Mouse (Mus musculus): ENCODE measurements at regions not wholly inside any gene's neighbourhood (a gene's known extent, or its start where the extent isn't known, plus 50 kb on each side); places are given as distances from the start of the nearest gene placed in this dataset.

- Histone ChIP-seq H3K27ac (ENCODE audit: low read length) (no peak overlapping the region), H3K36me3 (ENCODE audit: control insufficient read depth, insufficient read depth, low read length) (no peaks in the 10 kb centered on the region), H3K9ac (ENCODE audit: low read length) (no peak overlapping the region), H3K4me1 (replicated peaks; ENCODE audit: control insufficient read depth, insufficient read depth, low read length) (no peaks in the 10 kb centered on the region), H3K4me3 (ENCODE audit: low read length) (no peak overlapping the region), H3K4me2 (ENCODE audit: low read depth, low read length) (no peak overlapping the region), H3K27me3 (ENCODE audit: control insufficient read depth, insufficient read depth, low read depth, low read length) (no peaks in the 10 kb centered on the region), H3K9me3 (ENCODE audit: control insufficient read depth, low read length) (no peaks in the 10 kb centered on the region)
- WGBS: 50% methylated on average over 10 of the region's 10 CpGs
- no peak for ATAC-seq (ENCODE audit: low read depth)
Measured at GRCm38 (mm10) chr10:14234896-14235604, 269.2 kb downstream of the Hivep2 start.

- no peak overlapping the region for H3K4me3 ChIP-seq (ENCODE audit: low read length)
- H3K4me2 ChIP-seq (ENCODE audit: low read depth, low read length): no peak overlapping the region
- no peak for ATAC-seq (ENCODE audit: low read depth)
- H3K36me3 ChIP-seq (ENCODE audit: control insufficient read depth, insufficient read depth, low read length): no peaks in the 10 kb centered on the region
- no peaks in the 10 kb centered on the region for H3K9me3 ChIP-seq (ENCODE audit: control insufficient read depth, low read length)
- H3K27ac ChIP-seq (ENCODE audit: low read length): no peak overlapping the region
- no peaks in the 10 kb centered on the region for H3K27me3 ChIP-seq (ENCODE audit: control insufficient read depth, insufficient read depth, low read depth, low read length)
- WGBS: 71% methylated on average over 5 of the region's 5 CpGs
- H3K9ac ChIP-seq (ENCODE audit: low read length): no peak overlapping the region
- no peaks in the 10 kb centered on the region for H3K4me1 ChIP-seq (replicated peaks; ENCODE audit: control insufficient read depth, insufficient read depth, low read length)
Measured at GRCm38 (mm10) chr10:14234005-14234602, 268.2 kb downstream of the Hivep2 start.

DNA sequence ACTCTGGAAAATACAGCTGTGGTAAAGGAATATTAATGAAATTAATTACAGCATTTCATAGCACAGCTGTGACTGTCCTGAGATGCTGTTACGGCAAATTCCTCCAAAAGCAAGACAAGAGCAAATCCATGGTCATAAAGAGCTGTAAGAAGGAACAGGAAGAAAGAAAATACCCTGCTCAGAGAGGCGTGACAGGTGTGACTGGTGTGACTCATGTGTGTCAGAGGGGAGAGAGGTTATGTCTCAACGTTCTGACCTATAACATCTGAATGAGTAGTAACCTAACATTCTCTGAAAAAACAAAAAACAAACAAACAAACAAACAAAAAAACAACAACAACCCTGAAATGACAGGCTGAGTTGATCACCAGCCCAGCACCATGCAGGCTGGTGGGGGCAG lies 267.5 kb downstream of the Hivep2 start:
- no peaks in the 10 kb centered on the region for H3K4me1 ChIP-seq (replicated peaks; ENCODE audit: control insufficient read depth, insufficient read depth, low read length)
- H3K9ac ChIP-seq (ENCODE audit: low read length): no peak overlapping the region
- no peak for ATAC-seq (ENCODE audit: low read depth)
- H3K9me3 ChIP-seq (ENCODE audit: control insufficient read depth, low read length): no peaks in the 10 kb centered on the region
- no peak overlapping the region for H3K27ac ChIP-seq (ENCODE audit: low read length)
- 73% methylated on average over 3 of the region's 3 CpGs for whole genome bisulfite sequencing
- no peaks in the 10 kb centered on the region for H3K36me3 ChIP-seq (ENCODE audit: control insufficient read depth, insufficient read depth, low read length)
- H3K27me3 ChIP-seq (ENCODE audit: control insufficient read depth, insufficient read depth, low read depth, low read length): no peaks in the 10 kb centered on the region
- H3K4me2 ChIP-seq (ENCODE audit: low read depth, low read length): no peak overlapping the region
- no peak overlapping the region for H3K4me3 ChIP-seq (ENCODE audit: low read length)

GRCm38 (mm10) chr10:14231464-14231863 lies 265.6 kb downstream of the Hivep2 start:
- Histone ChIP-seq H3K9me3 (ENCODE audit: control insufficient read depth, low read length) (no peaks in the 10 kb centered on the region), H3K9ac (ENCODE audit: low read length) (no peak overlapping the region)
- ATAC-seq (ENCODE audit: low read depth): no peak

GRCm38 (mm10) chr10:14217284-14217683 lies 251.4 kb downstream of the Hivep2 start:
- H3K4me3 ChIP-seq (ENCODE audit: low read length): no peak overlapping the region
- no peak overlapping the region for H3K4me2 ChIP-seq (ENCODE audit: low read depth, low read length)
- 92% methylated on average over 1 of the region's 1 CpGs for WGBS
- H3K4me1 ChIP-seq (replicated peaks; ENCODE audit: control insufficient read depth, insufficient read depth, low read length): peaks cover under 1% of the 10 kb centered on the region
- no peak overlapping the region for H3K9ac ChIP-seq (ENCODE audit: low read length)
- no peak overlapping the region for H3K27ac ChIP-seq (ENCODE audit: low read length)
- no peak for ATAC-seq (ENCODE audit: low read depth)
- peaks cover 3% of the 10 kb centered on the region for H3K9me3 ChIP-seq (ENCODE audit: control insufficient read depth, low read length)
- H3K27me3 ChIP-seq (ENCODE audit: control insufficient read depth, insufficient read depth, low read depth, low read length): no peaks in the 10 kb centered on the region
- no peaks in the 10 kb centered on the region for H3K36me3 ChIP-seq (ENCODE audit: control insufficient read depth, insufficient read depth, low read length)

More at GRCm38 (mm10) chr10:14231464-14231863, 265.6 kb downstream of the Hivep2 start:
- 79% methylated on average over 1 of the region's 1 CpGs for WGBS
- Histone ChIP-seq H3K27me3 (ENCODE audit: control insufficient read depth, insufficient read depth, low read depth, low read length) (no peaks in the 10 kb centered on the region), H3K4me1 (replicated peaks; ENCODE audit: control insufficient read depth, insufficient read depth, low read length) (no peaks in the 10 kb centered on the region), H3K36me3 (ENCODE audit: control insufficient read depth, insufficient read depth, low read length) (no peaks in the 10 kb centered on the region), H3K4me2 (ENCODE audit: low read depth, low read length) (no peak overlapping the region), H3K27ac (ENCODE audit: low read length) (no peak overlapping the region), H3K4me3 (ENCODE audit: low read length) (no peak overlapping the region)

DNA sequence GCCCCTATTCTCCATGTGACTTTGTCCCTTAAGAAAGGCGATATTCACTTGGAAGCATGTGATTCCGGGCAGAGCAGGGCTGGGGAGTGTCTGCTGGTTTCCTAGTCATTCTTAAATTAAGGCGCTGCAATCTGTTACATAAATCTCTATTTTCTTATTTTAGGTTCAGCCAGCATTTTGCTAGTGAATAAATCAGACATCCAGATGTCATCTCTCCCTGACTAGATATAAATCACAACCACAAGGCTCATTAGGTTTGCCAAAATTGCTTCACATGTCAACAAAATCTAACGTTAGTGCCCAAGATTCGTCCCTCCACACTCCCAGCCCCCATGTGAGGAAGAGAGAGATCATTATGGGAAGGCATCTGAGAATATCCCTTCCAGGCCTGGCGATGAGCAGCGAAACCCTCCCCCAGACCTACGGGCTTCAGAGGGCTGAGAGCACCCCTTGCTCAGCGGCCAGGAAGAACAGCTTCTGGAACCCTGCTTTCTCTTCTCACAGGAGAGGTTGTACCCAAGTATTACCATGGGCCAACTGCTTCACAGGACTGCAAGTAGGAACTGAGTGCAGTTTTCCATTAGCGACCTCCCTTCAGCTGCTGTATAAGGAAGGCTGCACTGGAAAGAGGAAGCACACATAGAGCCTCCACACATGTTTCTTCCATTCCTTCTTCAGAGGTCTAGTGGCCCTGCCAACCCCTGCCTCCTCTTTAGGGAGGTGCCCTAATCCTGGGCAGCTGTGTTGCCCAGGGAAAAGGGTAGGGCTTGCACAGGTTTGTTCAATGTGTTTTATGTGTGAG lies 250.5 kb downstream of the Hivep2 start:
- H3K9ac ChIP-seq (ENCODE audit: low read length): no peak overlapping the region
- no peak overlapping the region for H3K4me2 ChIP-seq (ENCODE audit: low read depth, low read length)
- H3K9me3 ChIP-seq (ENCODE audit: control insufficient read depth, low read length): peaks cover 3% of the 10 kb centered on the region
- WGBS: 51% methylated on average over 10 of the region's 10 CpGs
- no peak overlapping the region for H3K4me3 ChIP-seq (ENCODE audit: low read length)
- peak; percentile 90 for ATAC-seq (ENCODE audit: low read depth)
- H3K27ac ChIP-seq (ENCODE audit: low read length): peak overlapping the region; percentile 43
- no peaks in the 10 kb centered on the region for H3K27me3 ChIP-seq (ENCODE audit: control insufficient read depth, insufficient read depth, low read depth, low read length)
- no peaks in the 10 kb centered on the region for H3K36me3 ChIP-seq (ENCODE audit: control insufficient read depth, insufficient read depth, low read length)
- H3K4me1 ChIP-seq (replicated peaks; ENCODE audit: control insufficient read depth, insufficient read depth, low read length): peaks cover 8% of the 10 kb centered on the region

- H3K27me3 ChIP-seq (ENCODE audit: control insufficient read depth, insufficient read depth, low read depth, low read length): no peaks in the 10 kb centered on the region
- H3K9me3 ChIP-seq (ENCODE audit: control insufficient read depth, low read length): peaks cover 3% of the 10 kb centered on the region
- no peak overlapping the region for H3K4me3 ChIP-seq (ENCODE audit: low read length)
- H3K4me2 ChIP-seq (ENCODE audit: low read depth, low read length): no peak overlapping the region
- 63% methylated on average over 4 of the region's 4 CpGs for WGBS
- H3K9ac ChIP-seq (ENCODE audit: low read length): no peak overlapping the region
- no peaks in the 10 kb centered on the region for H3K36me3 ChIP-seq (ENCODE audit: control insufficient read depth, insufficient read depth, low read length)
- H3K4me1 ChIP-seq (replicated peaks; ENCODE audit: control insufficient read depth, insufficient read depth, low read length): peaks cover 8% of the 10 kb centered on the region
- ATAC-seq (ENCODE audit: low read depth): no peak
- no peak overlapping the region for H3K27ac ChIP-seq (ENCODE audit: low read length)
Measured at GRCm38 (mm10) chr10:14215512-14215911, 249.6 kb downstream of the Hivep2 start.

GRCm38 (mm10) chr10:14213536-14213935 lies 247.7 kb downstream of the Hivep2 start:
- Histone ChIP-seq H3K4me1 (replicated peaks; ENCODE audit: control insufficient read depth, insufficient read depth, low read length) (peaks cover 8% of the 10 kb centered on the region), H3K9ac (ENCODE audit: low read length) (no peak overlapping the region), H3K4me2 (ENCODE audit: low read depth, low read length) (no peak overlapping the region), H3K27me3 (ENCODE audit: control insufficient read depth, insufficient read depth, low read depth, low read length) (no peaks in the 10 kb centered on the region), H3K4me3 (ENCODE audit: low read length) (no peak overlapping the region), H3K36me3 (ENCODE audit: control insufficient read depth, insufficient read depth, low read length) (no peaks in the 10 kb centered on the region), H3K27ac (ENCODE audit: low read length) (no peak overlapping the region), H3K9me3 (ENCODE audit: control insufficient read depth, low read length) (peaks cover 3% of the 10 kb centered on the region)
- no peak for ATAC-seq (ENCODE audit: low read depth)
- WGBS: 74% methylated on average over 5 of the region's 5 CpGs

- no peak; the same call in 1 of the 2 replicates for ATAC-seq (ENCODE audit: low read depth)
Measured at GRCm38 (mm10) chr10:14211926-14212325, 246.1 kb downstream of the Hivep2 start.

More at GRCm38 (mm10) chr10:14211926-14212325, 246.1 kb downstream of the Hivep2 start:
- no peak overlapping the region for H3K4me3 ChIP-seq (ENCODE audit: low read length)
- no peaks in the 10 kb centered on the region for H3K36me3 ChIP-seq (ENCODE audit: control insufficient read depth, insufficient read depth, low read length)
- no peaks in the 10 kb centered on the region for H3K9me3 ChIP-seq (ENCODE audit: control insufficient read depth, low read length)
- H3K4me1 ChIP-seq (replicated peaks; ENCODE audit: control insufficient read depth, insufficient read depth, low read length): peaks cover 8% of the 10 kb centered on the region
- H3K9ac ChIP-seq (ENCODE audit: low read length): no peak overlapping the region
- H3K4me2 ChIP-seq (ENCODE audit: low read depth, low read length): no peak overlapping the region
- no peaks in the 10 kb centered on the region for H3K27me3 ChIP-seq (ENCODE audit: control insufficient read depth, insufficient read depth, low read depth, low read length)
- H3K27ac ChIP-seq (ENCODE audit: low read length): no peak overlapping the region
- WGBS: 20% methylated on average over 6 of the region's 6 CpGs
